Mouse (Mus musculus): Measurements from ENCODE around the gene Copa. TPM values are rescaled to one million over a fixed set of nuclear protein-coding genes. Genes with fewer than 3 reads are reported as not detected.

Copa gene
- total RNA-seq (2021): 100 to 1,000 TPM; 152 TPM
- long read RNA-seq, experiment 1, full-length matches to known transcripts: 77 of 102 reads
- long read RNA-seq, experiment 1, partial matches to known transcripts: 18 of 102 reads
- long read RNA-seq, experiment 1, other reads (novel, unspliced or antisense): 7 of 102 reads
- long read RNA-seq, experiment 2, full-length matches to known transcripts: 77 of 106 reads
- long read RNA-seq, experiment 2, partial matches to known transcripts: 17 of 106 reads
- long read RNA-seq, experiment 2, other reads (novel, unspliced or antisense): 12 of 106 reads

- DNase-seq (ENCODE audit: low spot score in 2 of 2): peak; percentile 92 to 94
Measured at GRCm38 (mm10) chr1:172082101-172082898, at the start of gene Copa, which contains the start of gene Ncstn. Copa (plus strand) TSS chr1:172082529. Ncstn (minus strand) TSS chr1:172082795.

GRCm38 (mm10) chr1:172046410-172046809, 35.9 kb upstream of the Copa start:
- DNase-seq (ENCODE audit: low spot score in 2 of 2): no peak

- peak; percentile 68 to 73 for DNase-seq (ENCODE audit: low spot score in 2 of 2)
Measured at GRCm38 (mm10) chr1:172046938-172047337, 35.4 kb upstream of the Copa start.

DNA sequence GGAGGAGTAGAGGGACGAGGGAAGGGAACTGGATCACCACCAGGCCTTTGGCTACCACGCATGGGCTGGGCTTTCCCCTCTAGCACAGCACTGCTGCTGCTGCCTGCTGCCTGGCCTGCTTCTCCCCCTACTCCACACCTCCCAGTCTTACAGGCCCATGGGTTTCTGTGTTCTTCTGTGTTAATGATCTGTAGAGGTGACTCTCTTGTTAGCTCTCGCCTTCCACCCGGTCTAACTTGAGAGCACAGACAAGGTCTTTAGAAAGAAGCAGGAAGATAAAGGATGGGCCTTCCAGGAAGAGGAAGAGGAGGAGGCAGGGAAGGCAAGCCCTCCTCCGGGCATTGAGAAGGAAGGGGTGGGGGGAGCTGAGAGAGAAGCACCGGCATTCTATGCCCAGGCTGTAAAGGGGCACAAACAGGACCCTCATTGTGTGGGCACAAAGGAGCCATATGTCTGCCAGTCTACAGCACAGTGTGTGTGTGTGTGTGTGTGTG, 34.0 kb upstream of the Copa start:
- no peak for DNase-seq (ENCODE audit: low spot score in 2 of 2)

DNA sequence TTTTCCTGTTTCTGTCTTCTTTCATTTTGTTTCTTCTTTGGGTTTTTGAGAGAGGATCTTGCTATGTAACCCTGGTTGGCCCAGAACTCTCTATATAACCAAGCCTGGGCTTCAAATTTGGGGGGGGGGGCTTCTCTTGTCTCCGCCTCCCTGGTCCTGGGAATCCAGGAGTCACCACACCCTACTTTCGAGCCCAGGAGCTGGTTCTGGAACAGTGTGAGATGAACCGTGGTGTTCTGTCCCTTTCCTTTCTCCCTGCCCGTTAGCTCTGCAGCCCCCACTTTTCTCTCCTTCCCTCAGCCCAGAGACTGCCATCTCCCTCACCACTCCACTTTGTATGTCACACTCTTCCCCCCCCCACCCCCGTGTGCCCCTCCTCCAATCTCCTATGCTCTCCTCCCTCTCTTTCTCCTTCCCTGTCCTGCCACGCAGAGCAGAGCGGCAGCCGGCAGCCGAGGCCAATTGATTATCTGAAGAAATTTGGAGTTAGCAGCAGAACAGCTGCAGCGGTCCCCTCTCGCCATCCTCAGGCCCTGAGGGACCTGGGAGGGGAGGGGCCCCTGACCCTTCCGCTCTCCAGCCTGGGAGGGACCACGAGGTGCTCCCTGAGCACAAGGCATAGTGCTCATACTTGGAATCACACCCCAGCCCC, 33.1 kb upstream of the Copa start:
- DNase-seq (ENCODE audit: low spot score in 2 of 2): no peak

DNA sequence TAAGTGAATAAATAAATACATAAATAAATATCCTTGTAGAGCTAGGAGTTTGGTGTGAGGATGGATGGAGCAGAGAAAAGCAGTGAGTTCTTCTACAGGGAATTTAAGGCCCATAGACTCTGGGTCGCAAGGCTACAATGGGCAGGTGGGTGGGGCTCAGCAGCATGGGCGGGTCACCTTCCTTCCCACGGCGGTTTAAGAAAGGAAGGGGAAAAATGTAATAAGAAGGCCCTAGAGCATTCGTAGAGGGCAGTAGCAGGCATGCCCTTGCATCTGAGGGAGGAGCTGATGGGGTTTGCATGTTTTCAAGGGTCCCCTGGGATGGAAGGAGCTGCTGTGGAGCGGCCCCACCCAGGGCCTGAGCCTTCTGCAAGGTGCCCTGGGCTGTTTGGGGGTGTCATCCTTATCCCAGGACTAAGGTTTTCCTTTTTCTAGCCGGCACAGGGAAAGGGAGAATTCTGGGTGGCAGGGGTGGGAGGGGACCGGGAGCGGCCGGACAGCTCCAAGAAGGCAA, 29.5 kb upstream of the Copa start:
- DNase-seq (ENCODE audit: low spot score in 2 of 2): no peak

- DNase-seq (ENCODE audit: low spot score in 2 of 2): no peak
Measured at GRCm38 (mm10) chr1:172053541-172054440, 28.5 kb upstream of the Copa start.

DNA sequence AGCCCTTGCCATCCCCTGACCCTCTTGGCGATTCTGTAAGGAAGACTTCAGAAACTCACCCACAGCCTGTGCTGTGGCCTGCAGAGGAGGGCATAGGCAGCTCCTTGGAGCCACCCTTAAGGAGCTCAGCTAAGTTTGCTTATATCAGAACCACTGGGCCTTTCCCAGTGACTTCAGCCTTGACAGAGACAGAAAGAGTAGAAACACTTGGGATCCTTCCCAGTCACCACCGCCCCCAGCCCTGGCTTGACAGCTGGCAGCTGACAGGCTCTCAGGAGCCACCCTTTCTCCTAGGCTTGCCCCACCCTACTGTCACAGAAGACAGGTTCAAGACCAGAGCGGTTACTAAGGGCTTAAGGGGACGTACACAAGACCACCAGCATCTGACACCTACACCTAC, 26.1 kb upstream of the Copa start:
- no peak for DNase-seq (ENCODE audit: low spot score in 2 of 2)

GRCm38 (mm10) chr1:172057491-172057921, 24.8 kb upstream of the Copa start, which contains the start of gene Nhlh1:
Nhlh1 (minus strand) TSS chr1:172057573.
- no peak for DNase-seq (ENCODE audit: low spot score in 2 of 2)

- no peak for DNase-seq (ENCODE audit: low spot score in 2 of 2)
Measured at GRCm38 (mm10) chr1:172058321-172058720, 24.0 kb upstream of the Copa start.

DNA sequence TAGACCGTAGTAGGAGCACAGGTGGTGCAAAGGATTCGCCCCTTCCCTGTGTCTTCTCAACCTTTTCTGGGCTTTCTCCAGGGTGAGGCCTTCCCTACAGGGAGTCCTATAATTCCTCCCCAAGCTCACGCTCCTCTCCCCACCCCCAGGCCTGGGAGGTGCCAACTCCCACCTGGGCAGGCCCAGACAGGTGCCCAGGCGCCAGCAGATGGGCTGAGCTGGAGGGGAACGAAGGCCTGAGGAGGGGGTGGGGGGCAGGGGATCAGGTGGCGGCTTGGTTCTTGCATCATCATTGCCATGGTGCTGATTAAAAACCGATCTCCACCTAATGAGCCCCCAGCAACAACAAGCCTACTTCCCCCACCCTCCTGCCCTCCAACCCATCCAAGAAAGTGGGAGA, 23.5 kb upstream of the Copa start:
- DNase-seq (ENCODE audit: low spot score in 2 of 2): no peak

DNA sequence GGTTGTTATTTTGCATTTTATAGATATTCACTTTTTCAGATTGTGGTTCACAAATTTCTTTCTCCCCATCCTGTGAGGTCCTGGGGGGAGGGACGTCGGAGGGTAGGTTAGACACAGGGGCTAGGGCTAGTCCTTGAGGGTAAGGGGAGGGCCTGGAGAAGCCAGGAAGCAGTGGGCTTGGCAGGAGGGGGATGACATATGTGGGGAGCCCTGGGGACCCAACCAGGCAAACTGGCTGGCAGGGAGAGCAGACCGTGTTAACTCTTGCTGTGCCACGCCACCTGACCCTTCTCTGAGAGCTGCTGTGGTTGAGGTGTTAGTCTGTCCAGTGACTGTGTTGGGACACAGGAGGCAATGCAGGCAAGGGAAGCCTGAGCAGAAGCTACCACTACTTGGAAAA, 21.7 kb upstream of the Copa start:
- no peak for DNase-seq (ENCODE audit: low spot score in 2 of 2)

- no peak for DNase-seq (ENCODE audit: low spot score in 2 of 2)
Measured at GRCm38 (mm10) chr1:172061217-172061616, 21.1 kb upstream of the Copa start.

- DNase-seq (ENCODE audit: low spot score in 2 of 2): no peak
Measured at GRCm38 (mm10) chr1:172062101-172062500, 20.2 kb upstream of the Copa start.

DNA sequence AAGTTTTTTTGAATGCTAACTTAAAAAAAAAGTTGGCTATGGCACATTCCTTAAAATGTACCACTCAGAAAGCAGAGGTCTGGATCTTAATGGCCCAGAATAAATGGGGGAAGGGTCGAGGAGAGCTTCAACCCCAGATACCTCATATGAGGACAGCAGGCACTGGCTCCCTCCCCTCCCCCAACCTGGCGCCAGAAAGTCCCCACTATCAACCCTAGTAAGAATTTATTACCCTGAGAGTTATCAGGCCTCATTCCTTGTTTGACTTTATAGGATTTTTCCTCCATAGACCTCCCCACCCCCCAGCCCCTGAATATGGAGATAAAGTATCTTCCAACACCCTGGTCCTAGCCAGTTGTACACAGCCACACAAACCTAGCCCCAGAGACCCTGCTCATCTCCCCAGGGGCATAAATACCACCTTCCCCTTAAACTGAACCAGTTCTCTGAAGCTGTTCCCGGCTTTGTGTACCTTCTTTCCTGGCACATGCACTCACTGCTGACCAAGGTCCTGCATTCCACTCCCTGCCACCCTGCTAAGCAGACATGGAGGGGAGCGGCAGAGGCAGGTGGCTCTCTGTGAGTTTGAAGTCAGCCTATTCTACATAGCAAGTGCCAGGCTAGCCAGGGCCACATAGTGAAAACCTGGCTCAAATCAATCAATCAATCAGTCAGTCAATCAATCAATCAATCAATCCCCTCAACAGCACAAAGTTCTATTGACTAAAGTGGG, 18.9 kb upstream of the Copa start:
- DNase-seq (ENCODE audit: low spot score in 2 of 2): no peak

- peak; percentile 46 to 69 for DNase-seq (ENCODE audit: low spot score in 2 of 2)
Measured at GRCm38 (mm10) chr1:172064613-172065141, 17.7 kb upstream of the Copa start.

DNA sequence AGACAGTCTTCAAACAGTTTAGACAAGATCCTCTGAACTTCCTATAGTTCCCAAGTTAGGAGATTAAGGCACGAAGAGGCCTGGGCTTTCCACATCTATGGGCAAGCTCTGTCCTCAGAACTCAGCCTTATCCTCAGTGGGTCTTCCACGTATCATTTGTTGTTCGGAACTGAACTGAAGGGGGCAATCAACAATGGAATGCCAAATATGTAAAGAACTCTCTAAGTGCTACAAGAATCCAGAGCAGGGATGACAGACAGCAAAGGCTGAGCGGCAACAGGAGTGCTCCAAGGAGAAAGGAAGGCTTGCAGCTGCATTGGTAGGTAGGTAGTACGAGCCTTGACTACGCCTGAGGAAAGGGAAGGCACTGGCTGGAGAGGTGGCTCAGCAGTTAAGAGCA, 12.1 kb upstream of the Copa start:
- DNase-seq (ENCODE audit: low spot score in 2 of 2): no peak

DNA sequence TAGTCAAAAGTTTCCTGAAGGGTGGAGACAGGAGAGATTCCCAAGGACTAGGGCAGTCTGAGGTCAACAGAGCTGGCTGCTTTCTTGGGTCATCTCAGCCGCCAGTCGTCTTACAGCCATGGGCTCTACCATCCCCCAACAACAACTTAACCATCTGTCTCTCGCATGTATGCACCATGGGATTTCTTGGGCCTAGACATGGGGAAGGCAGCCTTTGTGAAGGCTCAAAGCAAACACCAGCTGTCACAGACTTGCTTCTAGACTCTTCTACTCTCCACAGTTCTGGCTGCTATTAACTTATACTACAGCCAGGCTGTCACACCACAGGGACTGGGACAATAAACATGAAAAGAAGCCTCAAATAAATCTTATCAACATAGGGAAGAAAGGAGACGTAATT, 10.8 kb upstream of the Copa start:
- no peak for DNase-seq (ENCODE audit: low spot score in 2 of 2)

- no peak for DNase-seq (ENCODE audit: low spot score in 2 of 2)
Measured at GRCm38 (mm10) chr1:172072604-172073003, 9.7 kb upstream of the Copa start.

DNA sequence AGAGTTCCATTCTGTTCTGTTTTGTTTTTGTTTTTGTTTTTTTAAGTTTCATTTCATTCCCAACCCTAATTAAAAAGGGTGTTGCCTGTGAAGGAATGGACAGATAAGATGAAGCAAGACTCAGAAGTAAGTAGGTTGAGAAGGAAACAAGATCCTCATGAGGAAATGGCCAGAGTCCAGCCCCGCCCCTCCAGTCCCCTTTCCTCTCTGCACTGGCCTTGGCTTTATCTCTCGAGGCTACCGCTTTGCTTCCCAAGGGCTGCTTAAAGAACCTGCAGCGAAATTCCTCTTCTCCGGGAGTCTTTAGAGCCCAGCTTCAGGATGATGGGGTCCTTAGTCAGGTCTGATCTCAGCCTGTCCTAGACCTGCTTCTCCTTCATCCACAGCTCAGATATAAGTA, 4.3 kb upstream of the Copa start:
- no peak for DNase-seq (ENCODE audit: low spot score in 2 of 2)

Data from layer of hippocampus, postnatal 14 days (tissue).